Mouse (Mus musculus): Measurements from ENCODE around the gene Zfpm1. TPM values are rescaled to one million over a fixed set of nuclear protein-coding genes. Genes with fewer than 3 reads are reported as not detected.
A peak's percentile ranks its signal among the peaks of the same experiment; 100 is the strongest.

Gene Zfpm1
- polyA plus RNA-seq, 1 experiment from 2014 or later = 0.41 TPM

GRCm38 (mm10) chr8:122332753-122333506 is 51.0 kb downstream of the Zfpm1 start:
- H3K4me2 ChIP-seq (ENCODE audit: low read length) = no peak overlapping the region
- H3K9me3 ChIP-seq (replicated peaks; ENCODE audit: control insufficient read depth, low read length) = no peaks in the 10 kb centered on the region
- DNase-seq (ENCODE audit: low spot score) (peak; percentile 79), ATAC-seq (peak; percentile 22; the same call in 1 of the 2 replicates)
- H3K27ac ChIP-seq (ENCODE audit: low read depth, low read length) = no peak overlapping the region
- H3K4me3 ChIP-seq (ENCODE audit: low read depth, low read length) = no peak overlapping the region
- WGBS = 68% methylated on average over 6 of the region's 6 CpGs
- H3K9ac ChIP-seq (ENCODE audit: low read length) = no peak overlapping the region
- no peaks in the 10 kb centered on the region for H3K36me3 ChIP-seq (ENCODE audit: control insufficient read depth, insufficient read depth, low read length)
- peaks cover 38% of the 10 kb centered on the region for H3K27me3 ChIP-seq (replicated peaks; ENCODE audit: control insufficient read depth, insufficient read depth, low read length)
- no peaks in the 10 kb centered on the region for H3K4me1 ChIP-seq (ENCODE audit: control insufficient read depth, insufficient read depth, low read length)

GRCm38 (mm10) chr8:122333531-122333930 is 51.6 kb downstream of the Zfpm1 start:
- 80% methylated on average over 7 of the region's 7 CpGs for WGBS
- Histone ChIP-seq H3K9me3 (replicated peaks; ENCODE audit: control insufficient read depth, low read length) (no peaks in the 10 kb centered on the region), H3K36me3 (ENCODE audit: control insufficient read depth, insufficient read depth, low read length) (no peaks in the 10 kb centered on the region), H3K9ac (ENCODE audit: low read length) (no peak overlapping the region), H3K4me3 (ENCODE audit: low read depth, low read length) (no peak overlapping the region), H3K4me2 (ENCODE audit: low read length) (no peak overlapping the region), H3K27me3 (replicated peaks; ENCODE audit: control insufficient read depth, insufficient read depth, low read length) (peaks cover 44% of the 10 kb centered on the region), H3K4me1 (ENCODE audit: control insufficient read depth, insufficient read depth, low read length) (no peaks in the 10 kb centered on the region), H3K27ac (ENCODE audit: low read depth, low read length) (no peak overlapping the region)
- ATAC-seq (no peak), DNase-seq (ENCODE audit: low spot score) (no peak)

GRCm38 (mm10) chr8:122334791-122335490 is 53.0 kb downstream of the Zfpm1 start:
- peaks cover 50% of the 10 kb centered on the region for H3K27me3 ChIP-seq (replicated peaks; ENCODE audit: control insufficient read depth, insufficient read depth, low read length)
- H3K36me3 ChIP-seq (ENCODE audit: control insufficient read depth, insufficient read depth, low read length) = no peaks in the 10 kb centered on the region
- WGBS = 81% methylated on average over 13 of the region's 13 CpGs
- H3K4me2 ChIP-seq (ENCODE audit: low read length) = peak overlapping the region; percentile 96
- H3K9me3 ChIP-seq (replicated peaks; ENCODE audit: control insufficient read depth, low read length) = no peaks in the 10 kb centered on the region
- DNase-seq (ENCODE audit: low spot score) (no peak), ATAC-seq (no peak)
- peak overlapping the region; percentile 51; the same call in 1 of the 2 replicates for H3K4me3 ChIP-seq (ENCODE audit: low read depth, low read length)
- H3K4me1 ChIP-seq (ENCODE audit: control insufficient read depth, insufficient read depth, low read length) = no peaks in the 10 kb centered on the region
- H3K9ac ChIP-seq (ENCODE audit: low read length) = no peak overlapping the region
- H3K27ac ChIP-seq (ENCODE audit: low read depth, low read length) = no peak overlapping the region

- no peak overlapping the region for H3K27ac ChIP-seq (ENCODE audit: low read depth, low read length)
- peak overlapping the region; percentile 67 for H3K9ac ChIP-seq (ENCODE audit: low read length)
- no peaks in the 10 kb centered on the region for H3K36me3 ChIP-seq (ENCODE audit: control insufficient read depth, insufficient read depth, low read length)
- H3K4me2 ChIP-seq (ENCODE audit: low read length) = peak overlapping the region; percentile 96
- peak; percentile 11 for DNase-seq (ENCODE audit: low spot score)
- H3K27me3 ChIP-seq (replicated peaks; ENCODE audit: control insufficient read depth, insufficient read depth, low read length) = peaks cover 50% of the 10 kb centered on the region
- H3K4me3 ChIP-seq (ENCODE audit: low read depth, low read length) = peak overlapping the region; percentile 51
- H3K4me1 ChIP-seq (ENCODE audit: control insufficient read depth, insufficient read depth, low read length) = no peaks in the 10 kb centered on the region
- no peaks in the 10 kb centered on the region for H3K9me3 ChIP-seq (replicated peaks; ENCODE audit: control insufficient read depth, low read length)
- ATAC-seq = peak; percentile 60
- WGBS = 6% methylated on average over 43 of the region's 57 CpGs
These were observed 53.8 kb downstream of the Zfpm1 start for GRCm38 (mm10) chr8:122335638-122336250.

GRCm38 (mm10) chr8:122336251-122336910 is 54.4 kb downstream of the Zfpm1 start:
- Histone ChIP-seq H3K4me1 (ENCODE audit: control insufficient read depth, insufficient read depth, low read length) (no peaks in the 10 kb centered on the region), H3K27me3 (replicated peaks; ENCODE audit: control insufficient read depth, insufficient read depth, low read length) (peaks cover 50% of the 10 kb centered on the region), H3K9me3 (replicated peaks; ENCODE audit: control insufficient read depth, low read length) (no peaks in the 10 kb centered on the region), H3K36me3 (ENCODE audit: control insufficient read depth, insufficient read depth, low read length) (no peaks in the 10 kb centered on the region), H3K4me3 (ENCODE audit: low read depth, low read length) (peak overlapping the region; percentile 51), H3K4me2 (ENCODE audit: low read length) (peak overlapping the region; percentile 96), H3K27ac (ENCODE audit: low read depth, low read length) (no peak overlapping the region), H3K9ac (ENCODE audit: low read length) (peak overlapping the region; percentile 67)
- under 1% methylated on average over 70 of the region's 81 CpGs for WGBS
- DNase-seq (ENCODE audit: low spot score) (peak; percentile 72), ATAC-seq (peak; percentile 80)

- peaks cover 64% of the 10 kb centered on the region for H3K27me3 ChIP-seq (replicated peaks; ENCODE audit: control insufficient read depth, insufficient read depth, low read length)
- H3K4me1 ChIP-seq (ENCODE audit: control insufficient read depth, insufficient read depth, low read length) = peaks cover 4% of the 10 kb centered on the region; the same call in 1 of the 2 replicates
- H3K27ac ChIP-seq (ENCODE audit: low read depth, low read length) = no peak overlapping the region
- H3K4me3 ChIP-seq (ENCODE audit: low read depth, low read length) = no peak overlapping the region
- no peak for ATAC-seq
- no peaks in the 10 kb centered on the region for H3K36me3 ChIP-seq (ENCODE audit: control insufficient read depth, insufficient read depth, low read length)
- no peaks in the 10 kb centered on the region for H3K9me3 ChIP-seq (replicated peaks; ENCODE audit: control insufficient read depth, low read length)
- H3K4me2 ChIP-seq (ENCODE audit: low read length) = no peak overlapping the region
- 41% methylated on average over 6 of the region's 6 CpGs for WGBS
- no peak overlapping the region for H3K9ac ChIP-seq (ENCODE audit: low read length)
- DNase-seq (ENCODE audit: low spot score) = no peak
These were observed 56.9 kb downstream of the Zfpm1 start for GRCm38 (mm10) chr8:122338852-122339251.

GRCm38 (mm10) chr8:122340761-122341160 is 58.8 kb downstream of the Zfpm1 start:
- Histone ChIP-seq H3K36me3 (ENCODE audit: control insufficient read depth, insufficient read depth, low read length) (no peaks in the 10 kb centered on the region), H3K4me2 (ENCODE audit: low read length) (no peak overlapping the region), H3K27ac (ENCODE audit: low read depth, low read length) (no peak overlapping the region), H3K27me3 (replicated peaks; ENCODE audit: control insufficient read depth, insufficient read depth, low read length) (peaks cover 52% of the 10 kb centered on the region), H3K4me1 (ENCODE audit: control insufficient read depth, insufficient read depth, low read length) (peaks cover 4% of the 10 kb centered on the region; the same call in 1 of the 2 replicates), H3K9me3 (replicated peaks; ENCODE audit: control insufficient read depth, low read length) (no peaks in the 10 kb centered on the region), H3K4me3 (ENCODE audit: low read depth, low read length) (no peak overlapping the region), H3K9ac (ENCODE audit: low read length) (no peak overlapping the region)
- DNase-seq (ENCODE audit: low spot score) (no peak), ATAC-seq (no peak)
- WGBS = 86% methylated on average over 3 of the region's 3 CpGs

- H3K4me3 ChIP-seq (ENCODE audit: low read depth, low read length) = no peak overlapping the region
- peaks cover 4% of the 10 kb centered on the region; the same call in 1 of the 2 replicates for H3K4me1 ChIP-seq (ENCODE audit: control insufficient read depth, insufficient read depth, low read length)
- H3K36me3 ChIP-seq (ENCODE audit: control insufficient read depth, insufficient read depth, low read length) = no peaks in the 10 kb centered on the region
- no peak overlapping the region for H3K27ac ChIP-seq (ENCODE audit: low read depth, low read length)
- WGBS = 81% methylated on average over 6 of the region's 6 CpGs
- ATAC-seq = no peak
- H3K27me3 ChIP-seq (replicated peaks; ENCODE audit: control insufficient read depth, insufficient read depth, low read length) = peaks cover 42% of the 10 kb centered on the region
- no peak for DNase-seq (ENCODE audit: low spot score)
- no peak overlapping the region for H3K4me2 ChIP-seq (ENCODE audit: low read length)
- no peak overlapping the region for H3K9ac ChIP-seq (ENCODE audit: low read length)
- no peaks in the 10 kb centered on the region for H3K9me3 ChIP-seq (replicated peaks; ENCODE audit: control insufficient read depth, low read length)
These were observed 59.8 kb downstream of the Zfpm1 start for GRCm38 (mm10) chr8:122341790-122342189.

Data from forebrain, embryonic 14.5 days (tissue).